10 mouse cellular contexts compared by ENCODE assay signal in genomic region chr13:32803701-32804345, GRCm38 (mm10). TPM values are rescaled to one million over a fixed set of nuclear protein-coding genes. Genes with fewer than 3 reads are reported as not detected.
A peak's percentile ranks its signal among the peaks of the same experiment; 100 is the strongest.
DNase-seq lines count a peak whose midpoint lies in the region; ATAC-seq and TF ChIP-seq lines count a peak whose summit lies in the region.
"Had no signal": no experiment of that assay in that cellular context is flagged by ENCODE, and none has a peak within 500 bp of the region (broad histone marks: within the 10 kb centered on the region; RNA-seq: fewer than 3 reads in every experiment).

No protein-coding gene starts in this region.

- H3K4me3 ChIP-seq in erythroblast, embryonic 14.5 days (replicated peaks), result peak overlapping the region; percentile 88
- peak overlapping the region; percentile 27; the same call in 1 of the 2 replicates for H3K4me3 ChIP-seq in G1E (ENCODE audit: low read depth, low read length)
- peak overlapping the region; percentile 87 for H3K4me3 ChIP-seq in heart, postnatal 0 days (ENCODE audit: low read depth, low read length)
- H3K4me3 ChIP-seq in liver, postnatal 0 days (ENCODE audit: low read depth, low read length), result no peak overlapping the region

- no peaks in the 10 kb centered on the region for H3K27me3 ChIP-seq in erythroblast, embryonic 14.5 days (ENCODE audit: control insufficient read depth)
- no peaks in the 10 kb centered on the region for H3K27me3 ChIP-seq in G1E (ENCODE audit: insufficient read depth, low read length)
- H3K27me3 ChIP-seq in heart, postnatal 0 days (ENCODE audit: control insufficient read depth, insufficient read depth, low read length), result no peaks in the 10 kb centered on the region
- H3K27me3 ChIP-seq in liver, postnatal 0 days (ENCODE audit: insufficient read depth, low read length), result no peaks in the 10 kb centered on the region

- WGBS in heart, postnatal 0 days, result 55% methylated on average over 4 of the region's 4 CpGs
- WGBS in liver, postnatal 0 days (ENCODE audit: insufficient replicate concordance), result 83% methylated on average over 4 of the region's 4 CpGs

- TF ChIP-seq CTCF in G1E (IDR thresholded peaks at IDR 0.05; ENCODE audit: low read depth, low read length), result no peak
- no peak for TF ChIP-seq CTCF in heart, postnatal 0 days (IDR thresholded peaks at IDR 0.05; ENCODE audit: low read depth)
- no peak for TF ChIP-seq CTCF in liver, postnatal 0 days (IDR thresholded peaks at IDR 0.05; ENCODE audit: low read depth)

- peak overlapping the region; percentile 88 for H3K9ac ChIP-seq in heart, postnatal 0 days (replicated peaks; ENCODE audit: low read depth, low read length)
- H3K9ac ChIP-seq in liver, postnatal 0 days (replicated peaks), result no peak overlapping the region

- no peak for TF ChIP-seq EP300 in heart, postnatal 0 days (IDR thresholded peaks at IDR 0.05; ENCODE audit: low read depth)
- no peak for TF ChIP-seq EP300 in liver, postnatal 0 days (IDR thresholded peaks at IDR 0.05; ENCODE audit: low read depth)

- H3K4me2 ChIP-seq in heart, postnatal 0 days (ENCODE audit: low read depth, low read length), result peak overlapping the region; percentile 79
- peak overlapping the region; percentile 86 for H3K4me2 ChIP-seq in liver, postnatal 0 days (ENCODE audit: low read depth, low read length)

- H3K36me3 ChIP-seq in erythroblast, embryonic 14.5 days (ENCODE audit: control insufficient read depth), result peaks cover 46% of the 10 kb centered on the region
- H3K36me3 ChIP-seq in G1E (replicated peaks), result peaks cover 47% of the 10 kb centered on the region
- peaks cover 25% of the 10 kb centered on the region for H3K36me3 ChIP-seq in heart, postnatal 0 days (replicated peaks; ENCODE audit: control insufficient read depth, insufficient read depth, low read length)
- peaks cover 16% of the 10 kb centered on the region for H3K36me3 ChIP-seq in liver, postnatal 0 days (replicated peaks; ENCODE audit: insufficient read depth, low read length)

- ATAC-seq in erythroblast, adult 5-6 weeks (replicated peaks; ENCODE audit: low FRiP score, poor library complexity, severe bottlenecking), result no peak
- no peak for ATAC-seq in G1E (ENCODE audit: extremely low read depth, insufficient number of reproducible peaks, low FRiP score, poor library complexity, severe bottlenecking)
- ATAC-seq in heart, postnatal 0 days (ENCODE audit: insufficient read depth, low read depth), result peak; percentile 8; the same call in 1 of the 2 replicates
- no peak for ATAC-seq in liver, postnatal 0 days

- peaks cover 38% of the 10 kb centered on the region for H3K4me1 ChIP-seq in erythroblast, embryonic 14.5 days (ENCODE audit: control insufficient read depth)
- peaks cover 30% of the 10 kb centered on the region for H3K4me1 ChIP-seq in G1E (ENCODE audit: insufficient read depth, low read depth, low read length)
- peaks cover 32% of the 10 kb centered on the region for H3K4me1 ChIP-seq in heart, postnatal 0 days (ENCODE audit: control insufficient read depth, insufficient read depth)
- H3K4me1 ChIP-seq in liver, postnatal 0 days (ENCODE audit: insufficient read depth), result peaks cover 21% of the 10 kb centered on the region

- H3K9me3 ChIP-seq in erythroblast, embryonic 14.5 days (ENCODE audit: control insufficient read depth, low read length), result no peaks in the 10 kb centered on the region
- no peaks in the 10 kb centered on the region for H3K9me3 ChIP-seq in G1E (replicated peaks)
- no peaks in the 10 kb centered on the region for H3K9me3 ChIP-seq in heart, postnatal 0 days (replicated peaks; ENCODE audit: control insufficient read depth, low read length)
- H3K9me3 ChIP-seq in liver, postnatal 0 days (ENCODE audit: low read length), result no peaks in the 10 kb centered on the region

- no peak for DNase-seq in G1E (ENCODE audit: low spot score)
- peak; percentile 66 for DNase-seq in heart, postnatal 0 days (ENCODE audit: low spot score)
- no peak for DNase-seq in liver, postnatal 0 days
- DNase-seq in right cerebral cortex, postnatal 4 days, result no peak
- DNase-seq in embryo, embryonic 10 days (ENCODE audit: low spot score), result no peak
- DNase-seq in right cerebral cortex, postnatal 10 days (ENCODE audit: low spot score in 2 of 2), result no peak
- DNase-seq: cerebellum, adult 18-20 months had no signal

- H3K27ac ChIP-seq in heart, postnatal 0 days (ENCODE audit: low read depth), result peak overlapping the region; percentile 88
- no peak overlapping the region for H3K27ac ChIP-seq in liver, postnatal 0 days (ENCODE audit: low read depth)

RNA-seq across cellular contexts. Expression of gene D930007J09Rik, which starts 1.2 kb away (rescaled TPM):
- not detected in 2 replicates for polyA plus RNA-seq in erythroblast, embryonic 14.5 days (2012)
- total RNA-seq in erythroblast, adult 5-6 weeks (2015; ENCODE audit: low replicate concordance), result not detected in 2 replicates
- not detected in 2 replicates for total RNA-seq in erythroblast, adult 5-6 weeks (2017; ENCODE audit: low replicate concordance)
- not detected in 2 replicates for total RNA-seq in G1E (2014; fragmentation: Nextera tagmentation)
- not detected in 2 replicates for total RNA-seq in G1E (2017)
- not detected in 2 replicates for polyA plus RNA-seq in G1E (2012)
- total RNA-seq in heart, postnatal 0 days (2014; rRNA removed; ENCODE audit: low replicate concordance), result not detected in 2 replicates
- polyA plus RNA-seq in heart, postnatal 0 days (2015; fragmentation: Nextera tagmentation; extraction: Ambion mirVana), result not detected in 2 replicates
- not detected in 2 replicates for polyA plus RNA-seq in liver, postnatal 0 days (2015; fragmentation: Nextera tagmentation; extraction: Ambion mirVana)
- polyA plus RNA-seq: spleen, adult 2 months had no signal

RNA-seq across cellular contexts. Expression of gene Wrnip1, which starts 2.0 kb away (rescaled TPM):
- polyA plus RNA-seq in erythroblast, embryonic 14.5 days (2012), result 3.6 and 3.7 TPM in 2 replicates
- total RNA-seq in erythroblast, adult 5-6 weeks (2015; ENCODE audit: low replicate concordance), result 2.7 and 7.5 TPM in 2 replicates
- total RNA-seq in erythroblast, adult 5-6 weeks (2017; ENCODE audit: low replicate concordance), result 18.2 and 20.5 TPM in 2 replicates
- total RNA-seq in G1E (2014; fragmentation: Nextera tagmentation) (18.0 and 30.2 TPM in 2 replicates), G1E (2017) (46.6 and 47.9 TPM in 2 replicates)
- 26.7 and 31.6 TPM in 2 replicates for polyA plus RNA-seq in G1E (2012)
- 33.1 and 66.7 TPM in 2 replicates for total RNA-seq in heart, postnatal 0 days (2014; rRNA removed; ENCODE audit: low replicate concordance)
- polyA plus RNA-seq in heart, postnatal 0 days (2015; fragmentation: Nextera tagmentation; extraction: Ambion mirVana), result 11.2 and 12.1 TPM in 2 replicates
- polyA plus RNA-seq in liver, postnatal 0 days (2015; fragmentation: Nextera tagmentation; extraction: Ambion mirVana), result 7.9 and 12.2 TPM in 2 replicates

RNA-seq across cellular contexts. Expression of gene Mylk4, which starts 20.1 kb away (rescaled TPM):
- not detected in 2 replicates for polyA plus RNA-seq in erythroblast, embryonic 14.5 days (2012)
- total RNA-seq in erythroblast, adult 5-6 weeks (2015; ENCODE audit: low replicate concordance), result 0.21 TPM in 1 of 2 replicates, not detected in the other
- total RNA-seq in erythroblast, adult 5-6 weeks (2017; ENCODE audit: low replicate concordance), result not detected in 2 replicates
- total RNA-seq in G1E (2014; fragmentation: Nextera tagmentation) (not detected in 2 replicates), G1E (2017) (0.05 TPM in 1 of 2 replicates, not detected in the other)
- not detected in 2 replicates for polyA plus RNA-seq in G1E (2012)
- 1.6 and 5.6 TPM in 2 replicates for total RNA-seq in heart, postnatal 0 days (2014; rRNA removed; ENCODE audit: low replicate concordance)
- polyA plus RNA-seq in heart, postnatal 0 days (2015; fragmentation: Nextera tagmentation; extraction: Ambion mirVana), result 2.4 and 2.8 TPM in 2 replicates
- polyA plus RNA-seq in liver, postnatal 0 days (2015; fragmentation: Nextera tagmentation; extraction: Ambion mirVana), result 0.06 TPM in 1 of 2 replicates, not detected in the other
- polyA plus RNA-seq: spleen, adult 2 months had no signal

RNA-seq across cellular contexts. Expression of gene Serpinb1a, which starts 47.2 kb away (rescaled TPM):
- polyA plus RNA-seq in erythroblast, embryonic 14.5 days (2012), result 0.04 TPM in 1 of 2 replicates, not detected in the other
- total RNA-seq in erythroblast, adult 5-6 weeks (2015; ENCODE audit: low replicate concordance), result 141 and 144 TPM in 2 replicates
- 133 and 225 TPM in 2 replicates for total RNA-seq in erythroblast, adult 5-6 weeks (2017; ENCODE audit: low replicate concordance)
- not detected in 2 replicates for total RNA-seq in G1E (2014; fragmentation: Nextera tagmentation)
- total RNA-seq in G1E (2017), result 7.5 and 8.7 TPM in 2 replicates
- not detected in 2 replicates for polyA plus RNA-seq in G1E (2012)
- total RNA-seq in heart, postnatal 0 days (2014; rRNA removed; ENCODE audit: low replicate concordance), result 1.8 and 19.6 TPM in 2 replicates
- 13.8 and 16.1 TPM in 2 replicates for polyA plus RNA-seq in heart, postnatal 0 days (2015; fragmentation: Nextera tagmentation; extraction: Ambion mirVana)
- polyA plus RNA-seq in liver, postnatal 0 days (2015; fragmentation: Nextera tagmentation; extraction: Ambion mirVana), result 50.4 and 50.7 TPM in 2 replicates
